ENCODE assay signal across 14 mouse cellular contexts in genomic region chr1:132150171-132150570, GRCm38 (mm10). TPM values are rescaled to one million over a fixed set of nuclear protein-coding genes. Genes with fewer than 3 reads are reported as not detected.
A peak's percentile ranks its signal among the peaks of the same experiment; 100 is the strongest.
DNase-seq lines count a peak whose midpoint lies in the region; ATAC-seq and TF ChIP-seq lines count a peak whose summit lies in the region.
"Had no signal": no experiment of that assay in that cellular context is flagged by ENCODE, and none has a peak within 500 bp of the region (broad histone marks: within the 10 kb centered on the region; RNA-seq: fewer than 3 reads in every experiment).

No protein-coding gene starts in this region.

- 53% methylated on average over 1 of the region's 1 CpGs for WGBS in forebrain, embryonic 12.5 days
- 57% methylated on average over 1 of the region's 1 CpGs for WGBS in forebrain, embryonic 15.5 days
- 66% methylated on average over 1 of the region's 1 CpGs for WGBS in lung, adult 2 months
- 20% methylated on average over 1 of the region's 1 CpGs for WGBS in kidney, adult 2 months

- no peaks in the 10 kb centered on the region for H3K27me3 ChIP-seq in forebrain, embryonic 12.5 days
- H3K27me3 ChIP-seq in forebrain, embryonic 15.5 days = no peaks in the 10 kb centered on the region
- H3K27me3 ChIP-seq in kidney, adult 2 months (replicated peaks; ENCODE audit: control insufficient read depth, insufficient read depth, low read length) = no peaks in the 10 kb centered on the region
- H3K27me3 ChIP-seq: embryonic facial prominence, embryonic 15.5 days; neural tube, embryonic 13.5 days had no signal

- TF ChIP-seq CTCF in lung, adult 2 months (IDR thresholded peaks at IDR 0.05; ENCODE audit: insufficient read depth, low read length) = no peak
- no peak for TF ChIP-seq CTCF in kidney, adult 2 months (conservative IDR thresholded peaks at IDR 0.05; ENCODE audit: insufficient read depth, insufficient read length, low read depth, low read length)

- no peak overlapping the region for H3K4me2 ChIP-seq in forebrain, embryonic 12.5 days
- H3K4me2 ChIP-seq in forebrain, embryonic 15.5 days (replicated peaks) = no peak overlapping the region
- H3K4me2 ChIP-seq: embryonic facial prominence, embryonic 15.5 days; neural tube, embryonic 13.5 days had no signal

- H3K36me3 ChIP-seq in forebrain, embryonic 12.5 days (replicated peaks) = no peaks in the 10 kb centered on the region
- no peaks in the 10 kb centered on the region for H3K36me3 ChIP-seq in forebrain, embryonic 15.5 days
- H3K36me3 ChIP-seq in kidney, adult 2 months (ENCODE audit: control insufficient read depth, insufficient read depth, low read length) = no peaks in the 10 kb centered on the region
- H3K36me3 ChIP-seq: embryonic facial prominence, embryonic 15.5 days; neural tube, embryonic 13.5 days had no signal

- no peak overlapping the region for H3K27ac ChIP-seq in forebrain, embryonic 12.5 days
- no peak overlapping the region for H3K27ac ChIP-seq in forebrain, embryonic 15.5 days (replicated peaks)
- peak overlapping the region; percentile 64 for H3K27ac ChIP-seq in kidney, adult 2 months (ENCODE audit: insufficient read depth, low read depth, low read length)
- H3K27ac ChIP-seq: embryonic facial prominence, embryonic 15.5 days; gastrocnemius, adult 2 months; neural tube, embryonic 13.5 days had no signal

- peaks cover 5% of the 10 kb centered on the region; the same call in 1 of the 2 replicates for H3K4me1 ChIP-seq in forebrain, embryonic 12.5 days
- H3K4me1 ChIP-seq in forebrain, embryonic 15.5 days = no peaks in the 10 kb centered on the region
- H3K4me1 ChIP-seq in lung, adult 2 months (ENCODE audit: control insufficient read depth, insufficient read depth, low read length) = peaks cover 11% of the 10 kb centered on the region; the same call in 1 of the 2 replicates
- peaks cover 30% of the 10 kb centered on the region for H3K4me1 ChIP-seq in kidney, adult 2 months (ENCODE audit: control insufficient read depth, insufficient read depth, low read length)
- H3K4me1 ChIP-seq: neural tube, embryonic 13.5 days had no signal

- H3K4me3 ChIP-seq in forebrain, embryonic 12.5 days (replicated peaks) = no peak overlapping the region
- no peak overlapping the region for H3K4me3 ChIP-seq in forebrain, embryonic 15.5 days
- H3K4me3 ChIP-seq in lung, adult 2 months (replicated peaks; ENCODE audit: extremely low read depth, low read depth, low read length) = no peak overlapping the region
- no peak overlapping the region for H3K4me3 ChIP-seq in kidney, adult 2 months (ENCODE audit: insufficient read depth, low read depth, low read length)
- H3K4me3 ChIP-seq: embryonic facial prominence, embryonic 15.5 days; gastrocnemius, adult 2 months; neural tube, embryonic 13.5 days had no signal

- peak overlapping the region; percentile 17; the same call in 1 of the 2 replicates for H3K9ac ChIP-seq in forebrain, embryonic 12.5 days
- H3K9ac ChIP-seq in forebrain, embryonic 15.5 days (replicated peaks) = no peak overlapping the region
- H3K9ac ChIP-seq: embryonic facial prominence, embryonic 15.5 days; neural tube, embryonic 13.5 days had no signal

- no peaks in the 10 kb centered on the region for H3K9me3 ChIP-seq in forebrain, embryonic 12.5 days
- H3K9me3 ChIP-seq in forebrain, embryonic 15.5 days = no peaks in the 10 kb centered on the region
- H3K9me3 ChIP-seq: embryonic facial prominence, embryonic 15.5 days; neural tube, embryonic 13.5 days had no signal

- no peak for TF ChIP-seq POLR2A in lung, adult 2 months (IDR thresholded peaks at IDR 0.05; ENCODE audit: borderline replicate concordance, extremely low read depth, low read depth, low read length)
- no peak for TF ChIP-seq POLR2A in kidney, adult 2 months (IDR thresholded peaks at IDR 0.05; ENCODE audit: low read depth, low read length)

- peak; percentile 34 for DNase-seq in lung, postnatal 36 days
- no peak for DNase-seq in lung, adult 2 months
- peak; percentile 73 for DNase-seq in kidney, adult 2 months
- DNase-seq in frontal cortex, postnatal 25 days (ENCODE audit: low spot score in 2 of 2) = no peak
- no peak for DNase-seq in layer of hippocampus, postnatal 14 days (ENCODE audit: low spot score in 2 of 2)
- DNase-seq: cerebellum, adult 11-12 months; gastrocnemius, adult 2 months; layer of hippocampus, postnatal 36 days had no signal

- ATAC-seq in forebrain, embryonic 12.5 days (ENCODE audit: low FRiP score) = no peak
- no peak for ATAC-seq in forebrain, embryonic 15.5 days (replicated peaks)
- 0 out of 2 replicates have a peak, but pooled peaks have one; percentile 18 for ATAC-seq in megakaryocyte progenitor cell, adult 5-6 weeks (replicated peaks; ENCODE audit: poor library complexity)
- ATAC-seq: activated CD4-positive, CD25-positive, alpha-beta regulatory T cell, adult 4 months had no signal

RNA-seq across cellular contexts. Expression of gene Cdk18, which starts 10.7 kb away (rescaled TPM):
- 0.56 and 1.0 TPM in 2 replicates for polyA plus RNA-seq in forebrain, embryonic 12.5 days (2016; fragmentation: Nextera tagmentation; extraction: Ambion mirVana)
- polyA plus RNA-seq in forebrain, embryonic 15.5 days (2015; fragmentation: Nextera tagmentation; extraction: Ambion mirVana) = 0.18 and 0.69 TPM in 2 replicates
- 32.8 and 34.0 TPM in 2 replicates for polyA plus RNA-seq in lung, adult 2 months (2012; rRNA removed)
- polyA plus RNA-seq in kidney, adult 2 months (2012; rRNA removed) = 69.3 and 73.8 TPM in 2 replicates
- 1.7 and 2.3 TPM in 2 replicates for total RNA-seq in megakaryocyte progenitor cell, adult 5-6 weeks (2015)
- 0.75 and 1.3 TPM in 2 replicates for total RNA-seq in megakaryocyte progenitor cell, adult 5-6 weeks (2017)
- total RNA-seq in layer of hippocampus, postnatal 14 days (2021) = 10 to 100 TPM; 21.2 to 21.9 TPM
- polyA plus RNA-seq: activated CD4-positive, CD25-positive, alpha-beta regulatory T cell, adult 4 months had no signal

RNA-seq across cellular contexts. Expression of gene Lemd1, which starts 41.1 kb away (rescaled TPM):
- polyA plus RNA-seq in forebrain, embryonic 12.5 days (2016; fragmentation: Nextera tagmentation; extraction: Ambion mirVana) = 12.3 and 14.7 TPM in 2 replicates
- 13.9 and 16.2 TPM in 2 replicates for polyA plus RNA-seq in forebrain, embryonic 15.5 days (2015; fragmentation: Nextera tagmentation; extraction: Ambion mirVana)
- polyA plus RNA-seq in lung, adult 2 months (2012; rRNA removed) = not detected in 2 replicates
- not detected in 2 replicates for polyA plus RNA-seq in kidney, adult 2 months (2012; rRNA removed)
- total RNA-seq in megakaryocyte progenitor cell, adult 5-6 weeks (2015) = not detected in 2 replicates
- total RNA-seq in megakaryocyte progenitor cell, adult 5-6 weeks (2017) = not detected in 2 replicates
- total RNA-seq in layer of hippocampus, postnatal 14 days (2021) = 1 to 10 TPM; 1.4 to 1.8 TPM
- total RNA-seq: gastrocnemius, adult 2 months had no signal
- polyA plus RNA-seq: activated CD4-positive, CD25-positive, alpha-beta regulatory T cell, adult 4 months had no signal

RNA-seq across cellular contexts. Expression of gene AC124108.1, which starts 41.1 kb away (rescaled TPM):
- polyA plus RNA-seq in forebrain, embryonic 12.5 days (2016; fragmentation: Nextera tagmentation; extraction: Ambion mirVana) = 5.0 and 5.7 TPM in 2 replicates
- 2.5 and 2.8 TPM in 2 replicates for polyA plus RNA-seq in forebrain, embryonic 15.5 days (2015; fragmentation: Nextera tagmentation; extraction: Ambion mirVana)
- polyA plus RNA-seq in lung, adult 2 months (2012; rRNA removed) = not detected in 2 replicates
- polyA plus RNA-seq in kidney, adult 2 months (2012; rRNA removed) = not detected in 2 replicates
- not detected in 2 replicates for total RNA-seq in megakaryocyte progenitor cell, adult 5-6 weeks (2015)
- total RNA-seq in megakaryocyte progenitor cell, adult 5-6 weeks (2017) = not detected in 2 replicates
- total RNA-seq in layer of hippocampus, postnatal 14 days (2021) = under 1 TPM; 0.91 to 0.97 TPM
- total RNA-seq: gastrocnemius, adult 2 months had no signal
- polyA plus RNA-seq: activated CD4-positive, CD25-positive, alpha-beta regulatory T cell, adult 4 months had no signal

Comparison
In these comparisons a context has a peak if more than half of its experiments do, and no peak if none do; other contexts are left out.
1. DNase-seq: peak in lung, postnatal 36 days (single experiment) and kidney, adult 2 months (single experiment); none in lung, adult 2 months (single experiment), frontal cortex, postnatal 25 days (0 of 2) and layer of hippocampus, postnatal 14 days (0 of 2).
2. RNA of gene Cdk18, which starts 10.7 kb away (polyA plus RNA-seq): 69.3 to 73.8 TPM in kidney, adult 2 months and 32.8 to 34.0 TPM in lung, adult 2 months; 0.56 to 1.0 TPM in forebrain, embryonic 12.5 days and 0.18 to 0.69 TPM in forebrain, embryonic 15.5 days; every median in the first group is over 10 times any median in the second.
3. RNA of gene Lemd1, which starts 41.1 kb away (polyA plus RNA-seq): 13.9 to 16.2 TPM in forebrain, embryonic 15.5 days and 12.3 to 14.7 TPM in forebrain, embryonic 12.5 days; not detected in lung, adult 2 months and not detected in kidney, adult 2 months; every median in the first group is over 10 times any median in the second.